ENCODE assay signal across 24 mouse cellular contexts in the genomic region with DNA sequence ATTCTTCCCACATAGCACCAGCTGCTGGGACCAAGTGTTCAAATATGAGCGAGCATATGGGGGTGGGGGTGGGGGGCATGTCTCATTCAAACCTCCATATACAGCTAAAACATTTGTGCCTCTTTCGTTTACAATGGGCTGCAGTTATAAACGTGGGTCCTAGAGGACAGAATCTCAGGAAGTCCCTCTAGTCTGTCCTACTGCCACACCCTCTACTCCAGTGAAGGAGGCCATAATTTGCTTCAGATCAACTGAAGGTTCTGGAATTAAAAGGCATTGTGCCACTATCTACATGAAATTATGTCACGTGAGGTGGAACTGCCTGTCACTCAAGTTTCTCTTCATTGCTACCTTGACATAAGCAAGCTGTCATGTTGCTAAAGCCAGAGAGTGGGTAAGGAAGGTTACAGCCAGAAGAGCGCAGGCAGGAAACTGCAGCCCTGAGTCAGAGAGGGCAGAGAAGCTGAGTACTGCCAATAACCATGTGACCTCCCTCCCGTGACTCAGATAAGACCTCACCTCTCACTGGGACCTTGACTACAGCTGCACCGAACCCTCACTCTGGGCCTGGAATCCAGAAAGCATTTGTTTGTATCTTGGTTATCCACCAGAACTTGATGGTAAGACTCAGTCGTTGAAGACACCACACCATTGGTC. TPM values are rescaled to one million over a fixed set of nuclear protein-coding genes. Genes with fewer than 3 reads are reported as not detected.
DNase-seq lines count a peak whose midpoint lies in the region; ATAC-seq lines count a peak whose summit lies in the region.
"Had no signal": no experiment of that assay in that cellular context is flagged by ENCODE, and none has a peak within 500 bp of the region (broad histone marks: within the 10 kb centered on the region; RNA-seq: fewer than 3 reads in every experiment).

No protein-coding gene starts in this region.

- H3K4me1 ChIP-seq in forebrain, embryonic 14.5 days (ENCODE audit: control insufficient read depth, insufficient read depth, low read length) = no peaks in the 10 kb centered on the region
- no peaks in the 10 kb centered on the region for H3K4me1 ChIP-seq in forebrain, embryonic 15.5 days
- no peaks in the 10 kb centered on the region for H3K4me1 ChIP-seq in hindbrain, embryonic 16.5 days (ENCODE audit: control insufficient read depth, insufficient read depth, low read depth, low read length)
- H3K4me1 ChIP-seq in hindbrain, embryonic 11.5 days (replicated peaks; ENCODE audit: control insufficient read depth, insufficient read depth, low read length) = no peaks in the 10 kb centered on the region
- H3K4me1 ChIP-seq in intestine, embryonic 15.5 days (replicated peaks) = no peaks in the 10 kb centered on the region
- H3K4me1 ChIP-seq: forebrain, embryonic 13.5 days; liver, embryonic 12.5 days; midbrain, embryonic 12.5 days; neural tube, embryonic 13.5 days had no signal

- no peak overlapping the region for H3K9ac ChIP-seq in forebrain, embryonic 14.5 days (ENCODE audit: low read length)
- no peak overlapping the region for H3K9ac ChIP-seq in forebrain, embryonic 15.5 days (replicated peaks)
- no peak overlapping the region for H3K9ac ChIP-seq in hindbrain, embryonic 16.5 days (ENCODE audit: low read depth, low read length)
- H3K9ac ChIP-seq in hindbrain, embryonic 11.5 days (ENCODE audit: low read depth, low read length) = no peak overlapping the region
- H3K9ac ChIP-seq in intestine, embryonic 15.5 days = no peak overlapping the region
- H3K9ac ChIP-seq: forebrain, embryonic 13.5 days; liver, embryonic 12.5 days; liver, postnatal 0 days; midbrain, embryonic 12.5 days; neural tube, embryonic 13.5 days had no signal

- H3K4me3 ChIP-seq in forebrain, embryonic 14.5 days (ENCODE audit: low read depth, low read length) = no peak overlapping the region
- no peak overlapping the region for H3K4me3 ChIP-seq in forebrain, embryonic 15.5 days
- H3K4me3 ChIP-seq in hindbrain, embryonic 16.5 days (ENCODE audit: low read length) = no peak overlapping the region
- no peak overlapping the region for H3K4me3 ChIP-seq in hindbrain, embryonic 11.5 days (ENCODE audit: low read depth, low read length)
- no peak overlapping the region for H3K4me3 ChIP-seq in intestine, embryonic 15.5 days (replicated peaks)
- H3K4me3 ChIP-seq: forebrain, embryonic 13.5 days; left cerebral cortex, adult 2 months; liver, embryonic 12.5 days; midbrain, embryonic 12.5 days; neural tube, embryonic 13.5 days had no signal

- 76% methylated on average over 8 of the region's 8 CpGs for WGBS in forebrain, embryonic 14.5 days
- WGBS in forebrain, embryonic 15.5 days = 74% methylated on average over 8 of the region's 8 CpGs
- 69% methylated on average over 8 of the region's 8 CpGs for WGBS in hindbrain, embryonic 16.5 days
- 80% methylated on average over 8 of the region's 8 CpGs for WGBS in hindbrain, embryonic 11.5 days
- WGBS in intestine, embryonic 15.5 days = 59% methylated on average over 8 of the region's 8 CpGs

- no peak for DNase-seq in forebrain, embryonic 14.5 days (ENCODE audit: low spot score)
- no peak for DNase-seq in hindbrain, embryonic 11.5 days (ENCODE audit: low spot score)
- DNase-seq in left cerebral cortex, postnatal 4 days = no peak
- no peak for DNase-seq in right cerebral cortex, postnatal 10 days (ENCODE audit: low spot score in 2 of 2)
- DNase-seq: cerebellum, adult 11 months; cerebellum, adult 9-10 months; cerebellum, postnatal 36 days; heart, postnatal 14 days; kidney, adult 11 months; kidney, postnatal 14 days; liver, postnatal 0 days; lung, postnatal 36 days; thymus, postnatal 4 days had no signal

- H3K9me3 ChIP-seq in forebrain, embryonic 14.5 days (replicated peaks; ENCODE audit: control insufficient read depth, low read length) = no peaks in the 10 kb centered on the region
- H3K9me3 ChIP-seq in forebrain, embryonic 15.5 days = no peaks in the 10 kb centered on the region
- H3K9me3 ChIP-seq in hindbrain, embryonic 16.5 days (ENCODE audit: control insufficient read depth, low read length) = no peaks in the 10 kb centered on the region
- no peaks in the 10 kb centered on the region for H3K9me3 ChIP-seq in hindbrain, embryonic 11.5 days (ENCODE audit: control insufficient read depth, low read length)
- no peaks in the 10 kb centered on the region for H3K9me3 ChIP-seq in intestine, embryonic 15.5 days
- H3K9me3 ChIP-seq: forebrain, embryonic 13.5 days; midbrain, embryonic 12.5 days; neural tube, embryonic 13.5 days had no signal

- no peaks in the 10 kb centered on the region for H3K36me3 ChIP-seq in forebrain, embryonic 14.5 days (ENCODE audit: control insufficient read depth, insufficient read depth, low read length)
- no peaks in the 10 kb centered on the region for H3K36me3 ChIP-seq in forebrain, embryonic 15.5 days
- no peaks in the 10 kb centered on the region for H3K36me3 ChIP-seq in hindbrain, embryonic 16.5 days (ENCODE audit: control insufficient read depth, insufficient read depth, low read length)
- no peaks in the 10 kb centered on the region for H3K36me3 ChIP-seq in hindbrain, embryonic 11.5 days (ENCODE audit: control insufficient read depth, insufficient read depth, low read length)
- H3K36me3 ChIP-seq in intestine, embryonic 15.5 days = no peaks in the 10 kb centered on the region
- H3K36me3 ChIP-seq: liver, embryonic 12.5 days; midbrain, embryonic 12.5 days; neural tube, embryonic 13.5 days had no signal

- ATAC-seq in forebrain, embryonic 14.5 days = peak; percentile 34; the same call in 1 of the 2 replicates
- no peak for ATAC-seq in forebrain, embryonic 15.5 days (replicated peaks)
- peak; percentile 40; the same call in 1 of the 2 replicates for ATAC-seq in hindbrain, embryonic 16.5 days
- ATAC-seq in hindbrain, embryonic 11.5 days (ENCODE audit: low FRiP score) = no peak
- peak; percentile 69 for ATAC-seq in intestine, embryonic 15.5 days
- ATAC-seq: activated CD4-positive, CD25-positive, alpha-beta regulatory T cell, adult 4 months; forebrain, embryonic 13.5 days; liver, embryonic 12.5 days; liver, postnatal 0 days had no signal

- H3K4me2 ChIP-seq in forebrain, embryonic 14.5 days (ENCODE audit: low read length) = no peak overlapping the region
- H3K4me2 ChIP-seq in forebrain, embryonic 15.5 days (replicated peaks) = no peak overlapping the region
- no peak overlapping the region for H3K4me2 ChIP-seq in hindbrain, embryonic 16.5 days (ENCODE audit: low read length)
- no peak overlapping the region for H3K4me2 ChIP-seq in hindbrain, embryonic 11.5 days (replicated peaks; ENCODE audit: low read depth, low read length)
- H3K4me2 ChIP-seq in intestine, embryonic 15.5 days (replicated peaks) = no peak overlapping the region
- H3K4me2 ChIP-seq: forebrain, embryonic 13.5 days; liver, embryonic 12.5 days; midbrain, embryonic 12.5 days; neural tube, embryonic 13.5 days had no signal

- intact Hi-C loops in left cerebral cortex, postnatal 4 days (cut with DNase I) = no loop called here

- H3K27me3 ChIP-seq in forebrain, embryonic 14.5 days (replicated peaks; ENCODE audit: control insufficient read depth, insufficient read depth, low read length) = no peaks in the 10 kb centered on the region
- H3K27me3 ChIP-seq in forebrain, embryonic 15.5 days = no peaks in the 10 kb centered on the region
- no peaks in the 10 kb centered on the region for H3K27me3 ChIP-seq in hindbrain, embryonic 16.5 days (replicated peaks; ENCODE audit: control insufficient read depth, insufficient read depth, low read length)
- no peaks in the 10 kb centered on the region for H3K27me3 ChIP-seq in hindbrain, embryonic 11.5 days (ENCODE audit: control insufficient read depth, insufficient read depth, low read length)
- no peaks in the 10 kb centered on the region for H3K27me3 ChIP-seq in intestine, embryonic 15.5 days (replicated peaks)
- H3K27me3 ChIP-seq: CH12.LX; forebrain, embryonic 13.5 days; liver, embryonic 12.5 days; midbrain, embryonic 12.5 days; neural tube, embryonic 13.5 days had no signal

- no peak overlapping the region for H3K27ac ChIP-seq in forebrain, embryonic 14.5 days (ENCODE audit: low read depth, low read length)
- H3K27ac ChIP-seq in forebrain, embryonic 15.5 days (replicated peaks) = no peak overlapping the region
- H3K27ac ChIP-seq in hindbrain, embryonic 16.5 days (ENCODE audit: low read depth, low read length) = no peak overlapping the region
- no peak overlapping the region for H3K27ac ChIP-seq in hindbrain, embryonic 11.5 days (ENCODE audit: low read depth, low read length)
- no peak overlapping the region for H3K27ac ChIP-seq in intestine, embryonic 15.5 days
- H3K27ac ChIP-seq: forebrain, embryonic 13.5 days; hindbrain, postnatal 0 days; left cerebral cortex, adult 2 months; liver, embryonic 12.5 days; midbrain, embryonic 12.5 days; neural tube, embryonic 13.5 days had no signal

RNA-seq across cellular contexts. Expression of a gene that starts 59.3 kb away (rescaled TPM):
- 7.9 and 8.7 TPM in 2 replicates for polyA plus RNA-seq in forebrain, embryonic 14.5 days (2014; fragmentation: Nextera tagmentation; extraction: Ambion mirVana)
- 7.2 and 7.3 TPM in 2 replicates for polyA plus RNA-seq in forebrain, embryonic 15.5 days (2015; fragmentation: Nextera tagmentation; extraction: Ambion mirVana)
- 0.57 and 0.70 TPM in 2 replicates for polyA plus RNA-seq in hindbrain, embryonic 16.5 days (2015; fragmentation: Nextera tagmentation; extraction: Ambion mirVana)
- polyA plus RNA-seq in hindbrain, embryonic 11.5 days (2014; fragmentation: Nextera tagmentation; extraction: Ambion mirVana) = 3.1 and 4.9 TPM in 2 replicates
- polyA plus RNA-seq in intestine, embryonic 15.5 days (2015; fragmentation: Nextera tagmentation; extraction: Ambion mirVana) = 1.4 and 1.5 TPM in 2 replicates
- 1 to 10 TPM in 1 of 2 experiments, not detected in 1; 1.1 TPM for total RNA-seq in left cerebral cortex, postnatal 4 days (2021)
- total RNA-seq: CH12.LX had no signal

Comparison
In these comparisons a context has a peak if more than half of its experiments do, and no peak if none do; other contexts are left out.
1. ATAC-seq: peak in forebrain, embryonic 14.5 days (single experiment), hindbrain, embryonic 16.5 days (single experiment) and intestine, embryonic 15.5 days (single experiment); none in forebrain, embryonic 15.5 days (single experiment) and hindbrain, embryonic 11.5 days (single experiment).